Mouse (Mus musculus): ENCODE results near the gene Ak1. TPM values are rescaled to one million over a fixed set of nuclear protein-coding genes. Genes with fewer than 3 reads are reported as not detected.
A peak's percentile ranks its signal among the peaks of the same experiment; 100 is the strongest.

Ak1 gene
- polyA plus RNA-seq, 1 experiment from 2014 or later: 108 TPM

DNA sequence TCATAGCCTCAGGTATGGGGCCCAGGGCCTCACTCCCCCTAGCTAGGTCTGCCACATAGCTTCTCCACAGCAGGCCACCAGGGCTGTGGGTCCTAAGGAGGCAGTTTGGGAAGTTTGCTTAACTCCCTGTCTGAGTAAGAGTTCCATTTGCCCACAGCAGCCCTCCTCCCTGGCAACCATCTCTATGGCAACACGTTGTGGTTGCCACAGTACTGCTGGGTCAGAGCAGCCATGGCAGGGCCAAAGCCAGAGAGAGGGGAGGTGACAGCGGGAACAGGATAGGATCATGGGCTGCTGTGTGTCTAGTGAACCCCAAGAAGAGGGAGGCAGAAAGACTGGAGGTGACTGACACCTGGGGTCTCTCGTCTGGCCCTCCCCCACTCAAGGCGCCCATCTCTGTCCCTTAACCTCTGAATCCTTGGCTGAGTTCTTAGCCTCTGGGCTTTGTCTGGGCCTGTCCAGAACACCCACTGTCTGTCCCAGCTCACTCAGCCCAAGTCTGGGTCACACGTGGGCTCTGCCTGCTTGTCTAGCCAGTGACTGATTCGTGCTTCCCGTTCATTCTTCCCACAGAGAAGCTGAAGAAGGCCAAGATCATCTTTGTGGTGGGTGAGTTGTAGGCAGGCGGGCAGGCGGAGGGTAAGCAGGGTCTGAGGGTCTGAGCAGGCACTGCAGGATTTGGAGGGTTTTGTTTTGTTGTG, 7.9 kb downstream of the Ak1 start:
- Histone ChIP-seq H3K27me3 (ENCODE audit: control insufficient read depth, insufficient read depth, low read depth, low read length) (no peaks in the 10 kb centered on the region), H3K4me1 (ENCODE audit: control insufficient read depth, insufficient read depth, low read length) (peaks cover 47% of the 10 kb centered on the region), H3K27ac (ENCODE audit: low read length) (peak overlapping the region; percentile 54), H3K4me3 (ENCODE audit: low read depth, low read length) (peak overlapping the region; percentile 4; the same call in 1 of the 2 replicates), H3K9ac (ENCODE audit: low read depth, low read length) (peak overlapping the region; percentile 20; the same call in 1 of the 2 replicates), H3K9me3 (replicated peaks; ENCODE audit: control insufficient read depth, low read length, poor library complexity, severe bottlenecking) (no peaks in the 10 kb centered on the region), H3K4me2 (ENCODE audit: low read length) (peak overlapping the region; percentile 37), H3K36me3 (ENCODE audit: control insufficient read depth, insufficient read depth, low read length) (0 out of 2 replicates have a peak, but pooled peaks cover 2% of the 10 kb centered on the region)
- ATAC-seq: peak; percentile 63
- 28% methylated on average over 9 of the region's 9 CpGs for WGBS

DNA sequence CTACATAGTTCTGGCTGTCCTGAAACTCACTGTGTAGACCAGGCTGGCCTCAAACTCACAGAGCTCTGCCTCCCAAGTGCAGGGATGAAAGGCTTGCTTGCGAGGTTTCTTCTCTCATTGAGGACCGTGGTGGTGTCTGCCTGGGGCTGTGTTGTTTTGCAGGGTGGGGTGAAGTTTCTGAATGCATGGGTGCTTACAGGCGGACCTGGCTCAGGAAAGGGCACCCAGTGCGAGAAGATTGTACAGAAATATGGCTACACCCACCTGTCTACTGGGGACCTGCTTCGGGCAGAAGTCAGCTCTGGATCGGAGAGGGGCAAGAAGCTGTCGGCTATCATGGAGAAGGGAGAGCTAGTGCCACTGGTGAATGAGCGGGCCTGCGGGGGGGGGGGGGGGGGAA, 8.5 kb downstream of the Ak1 start:
- 81% methylated on average over 7 of the region's 9 CpGs for WGBS
- Histone ChIP-seq H3K4me2 (ENCODE audit: low read length) (no peak overlapping the region), H3K4me3 (ENCODE audit: low read depth, low read length) (no peak overlapping the region), H3K36me3 (ENCODE audit: control insufficient read depth, insufficient read depth, low read length) (0 out of 2 replicates have a peak, but pooled peaks cover 2% of the 10 kb centered on the region), H3K27me3 (ENCODE audit: control insufficient read depth, insufficient read depth, low read depth, low read length) (no peaks in the 10 kb centered on the region), H3K27ac (ENCODE audit: low read length) (no peak overlapping the region), H3K9ac (ENCODE audit: low read depth, low read length) (no peak overlapping the region), H3K9me3 (replicated peaks; ENCODE audit: control insufficient read depth, low read length, poor library complexity, severe bottlenecking) (no peaks in the 10 kb centered on the region), H3K4me1 (ENCODE audit: control insufficient read depth, insufficient read depth, low read length) (peaks cover 44% of the 10 kb centered on the region)
- no peak for ATAC-seq

DNA sequence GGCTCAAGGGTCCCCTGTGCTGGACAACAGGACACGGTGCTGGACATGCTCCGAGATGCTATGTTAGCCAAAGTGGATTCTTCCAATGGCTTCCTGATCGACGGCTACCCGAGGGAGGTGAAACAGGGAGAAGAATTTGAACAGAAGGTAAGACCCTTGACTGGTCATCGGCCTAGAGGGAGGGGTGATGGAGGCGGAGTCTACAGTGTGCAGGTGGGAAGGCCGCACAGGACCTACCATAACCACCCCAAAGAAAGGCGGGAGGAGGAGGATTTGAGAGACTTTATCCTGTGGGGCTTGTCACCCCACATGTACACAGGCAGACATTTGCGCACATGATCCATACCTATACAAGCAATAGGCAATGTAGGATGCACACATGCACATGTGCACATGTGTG, 9.5 kb downstream of the Ak1 start:
- no peaks in the 10 kb centered on the region for H3K9me3 ChIP-seq (replicated peaks; ENCODE audit: control insufficient read depth, low read length, poor library complexity, severe bottlenecking)
- no peaks in the 10 kb centered on the region for H3K27me3 ChIP-seq (ENCODE audit: control insufficient read depth, insufficient read depth, low read depth, low read length)
- no peak overlapping the region for H3K27ac ChIP-seq (ENCODE audit: low read length)
- 0 out of 2 replicates have a peak, but pooled peaks cover 2% of the 10 kb centered on the region for H3K36me3 ChIP-seq (ENCODE audit: control insufficient read depth, insufficient read depth, low read length)
- no peak overlapping the region for H3K4me2 ChIP-seq (ENCODE audit: low read length)
- no peak for ATAC-seq
- H3K9ac ChIP-seq (ENCODE audit: low read depth, low read length): no peak overlapping the region
- 85% methylated on average over 10 of the region's 10 CpGs for WGBS
- H3K4me1 ChIP-seq (ENCODE audit: control insufficient read depth, insufficient read depth, low read length): peaks cover 36% of the 10 kb centered on the region
- no peak overlapping the region for H3K4me3 ChIP-seq (ENCODE audit: low read depth, low read length)

DNA sequence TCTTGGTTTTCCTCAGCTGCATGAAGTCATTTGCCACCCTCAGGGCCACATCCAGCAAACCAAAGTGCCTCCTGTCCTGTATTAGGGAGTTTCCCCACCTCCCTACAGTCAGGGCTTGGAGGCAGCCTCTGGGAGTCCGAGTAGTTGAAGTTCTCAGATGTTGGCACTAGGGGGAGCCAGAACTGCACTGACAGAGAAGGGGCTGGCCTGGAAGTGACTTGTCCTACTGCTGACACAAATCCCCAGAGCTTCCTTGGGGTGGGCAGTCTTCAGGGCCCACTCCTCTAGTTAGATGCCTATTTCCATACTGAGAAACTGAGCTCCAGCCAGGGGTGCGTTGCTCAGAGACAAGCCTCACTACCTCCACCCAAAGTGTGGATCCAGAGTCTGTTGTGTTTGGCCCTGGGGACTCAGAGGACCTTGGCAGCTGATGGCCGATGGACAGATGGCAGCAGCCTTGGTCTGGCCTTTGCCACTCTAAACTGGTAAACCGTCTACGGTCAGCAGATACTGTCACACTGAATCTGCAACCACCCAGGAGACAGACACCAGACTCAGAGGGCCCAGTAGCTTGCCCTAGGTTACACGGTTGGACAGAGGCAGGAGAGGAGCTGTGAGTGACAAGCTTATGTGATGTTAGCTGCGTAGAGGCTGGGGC, 10.3 kb downstream of the Ak1 start:
- 54% methylated on average over 7 of the region's 7 CpGs for WGBS
- Histone ChIP-seq H3K27me3 (ENCODE audit: control insufficient read depth, insufficient read depth, low read depth, low read length) (no peaks in the 10 kb centered on the region), H3K27ac (ENCODE audit: low read length) (no peak overlapping the region), H3K9me3 (replicated peaks; ENCODE audit: control insufficient read depth, low read length, poor library complexity, severe bottlenecking) (no peaks in the 10 kb centered on the region), H3K4me3 (ENCODE audit: low read depth, low read length) (no peak overlapping the region), H3K9ac (ENCODE audit: low read depth, low read length) (no peak overlapping the region), H3K4me2 (ENCODE audit: low read length) (no peak overlapping the region), H3K36me3 (ENCODE audit: control insufficient read depth, insufficient read depth, low read length) (0 out of 2 replicates have a peak, but pooled peaks cover 2% of the 10 kb centered on the region), H3K4me1 (ENCODE audit: control insufficient read depth, insufficient read depth, low read length) (peaks cover 27% of the 10 kb centered on the region)
- no peak for ATAC-seq

DNA sequence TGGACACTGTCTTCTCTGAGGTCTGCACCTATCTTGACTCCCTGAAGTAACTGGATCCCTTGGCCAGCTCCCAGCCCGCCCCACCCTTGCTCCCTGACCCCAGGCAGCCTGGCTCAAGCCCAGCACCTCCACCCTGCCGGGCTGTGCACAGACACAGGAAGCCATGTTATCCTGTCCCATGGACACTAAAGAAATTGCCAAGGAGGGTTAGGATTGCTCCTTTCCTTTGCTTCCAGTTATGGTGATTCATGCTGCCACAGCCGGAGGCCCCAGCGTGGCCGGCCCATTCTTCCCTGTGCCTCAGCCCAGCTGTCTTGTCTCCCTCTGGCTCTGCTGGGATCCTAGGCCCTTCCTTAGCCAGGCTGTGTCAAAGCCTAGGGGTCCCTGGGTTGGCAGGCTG, 12.1 kb downstream of the Ak1 start:
- H3K9me3 ChIP-seq (replicated peaks; ENCODE audit: control insufficient read depth, low read length, poor library complexity, severe bottlenecking): no peaks in the 10 kb centered on the region
- no peak overlapping the region for H3K4me2 ChIP-seq (ENCODE audit: low read length)
- H3K27me3 ChIP-seq (ENCODE audit: control insufficient read depth, insufficient read depth, low read depth, low read length): no peaks in the 10 kb centered on the region
- H3K27ac ChIP-seq (ENCODE audit: low read length): no peak overlapping the region
- H3K36me3 ChIP-seq (ENCODE audit: control insufficient read depth, insufficient read depth, low read length): 0 out of 2 replicates have a peak, but pooled peaks cover 2% of the 10 kb centered on the region
- peaks cover 11% of the 10 kb centered on the region for H3K4me1 ChIP-seq (ENCODE audit: control insufficient read depth, insufficient read depth, low read length)
- WGBS: 71% methylated on average over 5 of the region's 5 CpGs
- no peak for ATAC-seq
- no peak overlapping the region for H3K4me3 ChIP-seq (ENCODE audit: low read depth, low read length)
- H3K9ac ChIP-seq (ENCODE audit: low read depth, low read length): no peak overlapping the region; the same call in 1 of the 2 replicates

DNA sequence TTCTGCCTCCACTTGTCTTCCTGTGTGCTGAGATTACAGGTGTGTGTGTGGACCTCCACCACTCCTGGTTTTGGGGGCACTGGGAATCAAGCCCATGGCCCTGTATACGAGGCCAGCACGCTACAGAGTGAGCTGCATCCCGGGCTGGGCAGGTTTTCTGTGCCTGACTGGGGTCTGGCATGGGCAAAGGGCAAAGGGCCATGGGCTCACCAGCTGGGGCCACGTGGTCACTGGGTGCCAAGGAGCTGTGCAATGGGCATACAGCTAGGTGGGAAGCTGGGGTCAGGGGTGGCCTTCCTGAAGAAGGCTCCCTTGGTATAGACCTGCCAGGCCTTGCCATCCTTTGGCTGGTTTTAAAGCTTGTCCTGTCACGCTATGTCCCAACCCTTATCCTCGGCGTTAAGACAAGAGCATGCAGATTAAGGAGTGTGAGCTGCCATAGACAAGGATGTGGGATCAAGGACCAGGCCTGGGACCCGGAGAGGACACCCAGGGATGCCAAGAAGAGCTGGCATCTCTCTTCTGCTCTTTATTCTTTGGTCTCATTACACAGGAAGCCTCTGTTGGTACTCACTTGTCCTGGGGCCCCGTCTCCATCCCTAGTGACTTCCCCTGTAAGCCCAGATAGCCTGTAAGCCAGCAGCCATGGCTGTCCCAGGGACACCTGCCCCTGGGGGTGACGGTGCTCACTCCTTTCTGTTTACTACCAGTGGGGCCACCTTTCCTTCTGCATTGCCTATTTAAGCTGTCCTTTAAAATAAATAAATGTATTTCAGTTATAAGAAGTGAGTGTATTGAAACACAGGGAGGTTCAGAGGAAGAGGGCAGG, 12.9 kb downstream of the Ak1 start:
- Histone ChIP-seq H3K27ac (ENCODE audit: low read length) (no peak overlapping the region), H3K4me2 (ENCODE audit: low read length) (no peak overlapping the region), H3K4me3 (ENCODE audit: low read depth, low read length) (no peak overlapping the region), H3K36me3 (ENCODE audit: control insufficient read depth, insufficient read depth, low read length) (0 out of 2 replicates have a peak, but pooled peaks cover 2% of the 10 kb centered on the region), H3K9ac (ENCODE audit: low read depth, low read length) (no peak overlapping the region), H3K4me1 (ENCODE audit: control insufficient read depth, insufficient read depth, low read length) (peaks cover 2% of the 10 kb centered on the region), H3K27me3 (ENCODE audit: control insufficient read depth, insufficient read depth, low read depth, low read length) (no peaks in the 10 kb centered on the region), H3K9me3 (replicated peaks; ENCODE audit: control insufficient read depth, low read length, poor library complexity, severe bottlenecking) (no peaks in the 10 kb centered on the region)
- 86% methylated on average over 10 of the region's 10 CpGs for WGBS
- no peak for ATAC-seq

DNA sequence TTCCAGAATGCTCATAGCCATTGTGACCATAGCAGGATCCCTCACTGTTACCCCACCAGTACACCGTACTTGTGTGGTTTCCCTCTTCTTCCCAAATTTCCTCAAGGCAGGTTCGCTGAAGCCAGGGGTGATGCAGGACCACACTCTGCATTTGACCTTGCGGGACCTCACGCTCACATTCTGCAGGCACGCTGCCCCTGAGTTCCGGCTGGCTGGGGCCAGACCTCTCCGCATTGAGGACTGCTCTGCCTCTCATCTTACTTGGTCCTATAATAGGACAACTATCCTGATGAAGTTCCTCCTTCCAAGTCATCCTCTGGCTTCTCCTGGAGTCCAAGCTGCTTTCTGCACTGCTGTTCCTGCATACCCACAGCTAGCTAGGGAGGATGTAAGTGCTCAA, 15.1 kb downstream of the Ak1 start:
- 92% methylated on average over 7 of the region's 7 CpGs for whole genome bisulfite sequencing
- 0 out of 2 replicates have a peak, but pooled peaks cover 2% of the 10 kb centered on the region for H3K36me3 ChIP-seq (ENCODE audit: control insufficient read depth, insufficient read depth, low read length)
- no peak for ATAC-seq
- H3K27ac ChIP-seq (ENCODE audit: low read length): no peak overlapping the region
- no peaks in the 10 kb centered on the region for H3K4me1 ChIP-seq (ENCODE audit: control insufficient read depth, insufficient read depth, low read length)
- H3K4me3 ChIP-seq (ENCODE audit: low read depth, low read length): no peak overlapping the region
- H3K9ac ChIP-seq (ENCODE audit: low read depth, low read length): no peak overlapping the region
- H3K4me2 ChIP-seq (ENCODE audit: low read length): no peak overlapping the region
- no peaks in the 10 kb centered on the region for H3K27me3 ChIP-seq (ENCODE audit: control insufficient read depth, insufficient read depth, low read depth, low read length)
- H3K9me3 ChIP-seq (replicated peaks; ENCODE audit: control insufficient read depth, low read length, poor library complexity, severe bottlenecking): no peaks in the 10 kb centered on the region

DNA sequence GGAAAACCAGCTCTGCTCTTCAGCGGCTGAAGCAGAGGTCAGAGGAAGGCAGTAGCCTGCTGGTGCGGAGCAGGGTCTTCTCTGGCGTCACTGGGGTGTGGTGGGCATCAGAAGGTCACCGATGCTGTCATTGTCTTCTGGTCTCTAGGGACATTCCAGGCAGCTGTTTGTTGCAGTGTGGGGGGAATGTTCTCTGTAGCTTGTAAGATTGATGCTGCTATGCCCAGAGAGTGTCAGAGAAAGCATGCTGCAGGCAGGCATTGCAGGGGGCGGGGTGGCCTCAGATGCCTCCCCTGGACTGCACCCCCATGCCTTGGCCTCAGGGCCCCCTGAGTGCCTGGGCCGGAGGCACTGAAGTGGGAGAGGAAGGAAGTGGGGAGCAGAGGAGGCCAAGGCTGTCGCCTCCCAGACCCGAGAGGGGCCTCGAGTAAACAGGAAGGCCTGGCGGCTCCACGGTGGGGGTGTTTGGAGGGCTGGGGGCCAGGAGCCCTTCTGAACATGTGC, 16.3 kb downstream of the Ak1 start:
- no peaks in the 10 kb centered on the region for H3K4me1 ChIP-seq (ENCODE audit: control insufficient read depth, insufficient read depth, low read length)
- no peaks in the 10 kb centered on the region for H3K9me3 ChIP-seq (replicated peaks; ENCODE audit: control insufficient read depth, low read length, poor library complexity, severe bottlenecking)
- H3K9ac ChIP-seq (ENCODE audit: low read depth, low read length): 0 out of 2 replicates have a peak overlapping the region, but pooled peaks have one; percentile 3
- H3K27ac ChIP-seq (ENCODE audit: low read length): no peak overlapping the region
- ATAC-seq: no peak
- 0 out of 2 replicates have a peak, but pooled peaks cover 2% of the 10 kb centered on the region for H3K36me3 ChIP-seq (ENCODE audit: control insufficient read depth, insufficient read depth, low read length)
- no peaks in the 10 kb centered on the region for H3K27me3 ChIP-seq (ENCODE audit: control insufficient read depth, insufficient read depth, low read depth, low read length)
- H3K4me3 ChIP-seq (ENCODE audit: low read depth, low read length): no peak overlapping the region
- 50% methylated on average over 11 of the region's 11 CpGs for WGBS
- no peak overlapping the region for H3K4me2 ChIP-seq (ENCODE audit: low read length)

Data from midbrain, embryonic 16.5 days (tissue).